ENCODE assay signal across 25 mouse cellular contexts in the genomic region with DNA sequence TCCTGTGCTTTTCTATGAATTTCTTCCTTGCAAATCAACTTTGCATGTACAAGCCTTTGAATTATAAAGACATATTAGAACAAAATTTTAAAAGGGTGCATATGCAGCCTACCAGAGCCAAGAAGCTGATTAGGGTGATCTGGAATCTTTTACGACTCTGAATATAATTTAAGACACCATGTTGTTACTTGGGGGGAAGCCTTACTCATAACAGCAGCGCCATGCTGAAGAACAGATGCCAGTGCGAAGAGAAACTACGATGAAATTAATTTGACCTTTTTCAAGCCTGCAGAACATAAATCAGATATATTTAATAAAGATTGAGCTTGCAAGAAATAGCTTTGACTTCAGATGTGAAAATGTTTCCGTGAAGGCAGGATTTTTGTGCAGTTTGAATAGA.
DNase-seq lines count a peak whose midpoint lies in the region; ATAC-seq and TF ChIP-seq lines count a peak whose summit lies in the region.
"Had no signal": no experiment of that assay in that cellular context is flagged by ENCODE, and none has a peak within 500 bp of the region (broad histone marks: within the 10 kb centered on the region; RNA-seq: fewer than 3 reads in every experiment).

No protein-coding gene starts in this region.

- H3K27ac ChIP-seq in forebrain, embryonic 15.5 days (replicated peaks): peak overlapping the region; percentile 80
- H3K27ac ChIP-seq in forebrain, embryonic 12.5 days: no peak overlapping the region
- peak overlapping the region; percentile 39; the same call in 1 of the 2 replicates for H3K27ac ChIP-seq in stomach, embryonic 14.5 days (ENCODE audit: low read length)
- no peak overlapping the region for H3K27ac ChIP-seq in stomach, postnatal 0 days (replicated peaks)
- no peak overlapping the region for H3K27ac ChIP-seq in midbrain, embryonic 10.5 days (replicated peaks)
- H3K27ac ChIP-seq in intestine, embryonic 16.5 days (ENCODE audit: low read length): no peak overlapping the region
- H3K27ac ChIP-seq: embryonic facial prominence, embryonic 15.5 days; gastrocnemius, adult 2 months; heart, embryonic 13.5 days; hindbrain, embryonic 13.5 days; intestine, embryonic 15.5 days; liver, embryonic 15.5 days; macrophage had no signal

- H3K9me3 ChIP-seq in forebrain, embryonic 15.5 days: no peaks in the 10 kb centered on the region
- H3K9me3 ChIP-seq in forebrain, embryonic 12.5 days: no peaks in the 10 kb centered on the region
- no peaks in the 10 kb centered on the region for H3K9me3 ChIP-seq in stomach, embryonic 14.5 days (ENCODE audit: control insufficient read depth, low read depth, low read length)
- H3K9me3 ChIP-seq in stomach, postnatal 0 days (ENCODE audit: control insufficient read depth, low read length): no peaks in the 10 kb centered on the region
- no peaks in the 10 kb centered on the region for H3K9me3 ChIP-seq in midbrain, embryonic 10.5 days (replicated peaks)
- no peaks in the 10 kb centered on the region for H3K9me3 ChIP-seq in intestine, embryonic 16.5 days (ENCODE audit: control insufficient read depth, low read length)
- H3K9me3 ChIP-seq: embryonic facial prominence, embryonic 15.5 days; heart, embryonic 13.5 days; hindbrain, embryonic 13.5 days; intestine, embryonic 15.5 days; liver, embryonic 15.5 days had no signal

- no peak for DNase-seq in stomach, postnatal 0 days (ENCODE audit: low spot score)
- DNase-seq in hindlimb bud, embryonic 11.5 days (ENCODE audit: extremely low spot score, low read depth, low spot score): peak; percentile 46
- DNase-seq in midbrain, embryonic 10.5 days (ENCODE audit: low spot score): no peak
- DNase-seq in testis, postnatal 10 days (ENCODE audit: low spot score): no peak
- DNase-seq: adrenal gland, postnatal 36 days; B cell, adult 2 months; cerebellum, adult 8-10 months; gastrocnemius, adult 2 months; heart, adult 11 months; kidney, postnatal 10 days; left cerebral cortex, postnatal 4 days; retina, postnatal 1 day; right cerebral cortex, postnatal 4 days; thymus, postnatal 25 days had no signal

- H3K4me3 ChIP-seq in forebrain, embryonic 15.5 days: no peak overlapping the region
- no peak overlapping the region for H3K4me3 ChIP-seq in forebrain, embryonic 12.5 days (replicated peaks)
- no peak overlapping the region for H3K4me3 ChIP-seq in stomach, embryonic 14.5 days (ENCODE audit: low read depth, low read length)
- H3K4me3 ChIP-seq in stomach, postnatal 0 days (ENCODE audit: low read depth, low read length): no peak overlapping the region
- H3K4me3 ChIP-seq in midbrain, embryonic 10.5 days: no peak overlapping the region
- H3K4me3 ChIP-seq in intestine, embryonic 16.5 days (ENCODE audit: low read length): no peak overlapping the region
- H3K4me3 ChIP-seq: embryonic facial prominence, embryonic 15.5 days; gastrocnemius, adult 2 months; heart, embryonic 13.5 days; hindbrain, embryonic 13.5 days; intestine, embryonic 15.5 days; liver, embryonic 15.5 days had no signal

- H3K4me1 ChIP-seq in forebrain, embryonic 15.5 days: peaks cover 4% of the 10 kb centered on the region; the same call in 1 of the 2 replicates
- no peaks in the 10 kb centered on the region for H3K4me1 ChIP-seq in forebrain, embryonic 12.5 days
- no peaks in the 10 kb centered on the region for H3K4me1 ChIP-seq in stomach, embryonic 14.5 days (ENCODE audit: control insufficient read depth, insufficient read depth, low read length)
- H3K4me1 ChIP-seq in stomach, postnatal 0 days (replicated peaks; ENCODE audit: control insufficient read depth, insufficient read depth): no peaks in the 10 kb centered on the region
- no peaks in the 10 kb centered on the region for H3K4me1 ChIP-seq in midbrain, embryonic 10.5 days
- H3K4me1 ChIP-seq in intestine, embryonic 16.5 days (ENCODE audit: control insufficient read depth, insufficient read depth, low read length): no peaks in the 10 kb centered on the region
- H3K4me1 ChIP-seq: embryonic facial prominence, embryonic 15.5 days; heart, embryonic 13.5 days; hindbrain, embryonic 13.5 days; intestine, embryonic 15.5 days; liver, embryonic 15.5 days had no signal

- 59% methylated on average over 5 of the region's 5 CpGs for WGBS in forebrain, embryonic 15.5 days
- WGBS in forebrain, embryonic 12.5 days: 90% methylated on average over 5 of the region's 5 CpGs
- 50% methylated on average over 5 of the region's 5 CpGs for WGBS in stomach, embryonic 14.5 days
- 52% methylated on average over 5 of the region's 5 CpGs for WGBS in stomach, postnatal 0 days
- WGBS in midbrain, embryonic 10.5 days: 90% methylated on average over 5 of the region's 5 CpGs
- 56% methylated on average over 5 of the region's 5 CpGs for WGBS in intestine, embryonic 16.5 days

- TF ChIP-seq CTCF in stomach, postnatal 0 days (IDR thresholded peaks at IDR 0.05; ENCODE audit: low read depth): no peak

- no peaks in the 10 kb centered on the region for H3K36me3 ChIP-seq in forebrain, embryonic 15.5 days
- no peaks in the 10 kb centered on the region for H3K36me3 ChIP-seq in forebrain, embryonic 12.5 days (replicated peaks)
- no peaks in the 10 kb centered on the region for H3K36me3 ChIP-seq in stomach, embryonic 14.5 days (ENCODE audit: control insufficient read depth, insufficient read depth, low read length)
- no peaks in the 10 kb centered on the region for H3K36me3 ChIP-seq in stomach, postnatal 0 days (ENCODE audit: control insufficient read depth, insufficient read depth, low read length)
- no peaks in the 10 kb centered on the region for H3K36me3 ChIP-seq in midbrain, embryonic 10.5 days
- H3K36me3 ChIP-seq in intestine, embryonic 16.5 days (ENCODE audit: control insufficient read depth, insufficient read depth, low read length): no peaks in the 10 kb centered on the region
- H3K36me3 ChIP-seq: embryonic facial prominence, embryonic 15.5 days; heart, embryonic 13.5 days; hindbrain, embryonic 13.5 days; intestine, embryonic 15.5 days; liver, embryonic 15.5 days had no signal

- H3K27me3 ChIP-seq in forebrain, embryonic 15.5 days: no peaks in the 10 kb centered on the region
- no peaks in the 10 kb centered on the region for H3K27me3 ChIP-seq in forebrain, embryonic 12.5 days
- H3K27me3 ChIP-seq in stomach, embryonic 14.5 days (ENCODE audit: control insufficient read depth, insufficient read depth, low read length): no peaks in the 10 kb centered on the region
- no peaks in the 10 kb centered on the region for H3K27me3 ChIP-seq in stomach, postnatal 0 days (ENCODE audit: control insufficient read depth, insufficient read depth, low read length)
- no peaks in the 10 kb centered on the region for H3K27me3 ChIP-seq in midbrain, embryonic 10.5 days (ENCODE audit: low read depth, poor library complexity, severe bottlenecking)
- H3K27me3 ChIP-seq in intestine, embryonic 16.5 days (replicated peaks; ENCODE audit: control insufficient read depth, insufficient read depth, low read length): no peaks in the 10 kb centered on the region
- H3K27me3 ChIP-seq: embryonic facial prominence, embryonic 15.5 days; heart, embryonic 13.5 days; hindbrain, embryonic 13.5 days; intestine, embryonic 15.5 days; liver, embryonic 15.5 days had no signal

- ATAC-seq in forebrain, embryonic 15.5 days (replicated peaks): peak; percentile 80
- ATAC-seq in forebrain, embryonic 12.5 days (ENCODE audit: low FRiP score): no peak
- ATAC-seq in stomach, embryonic 14.5 days (ENCODE audit: insufficient number of reproducible peaks, insufficient read depth, low FRiP score, low read depth): no peak
- no peak for ATAC-seq in stomach, postnatal 0 days (ENCODE audit: low FRiP score, low TSS enrichment)
- no peak for ATAC-seq in intestine, embryonic 16.5 days
- ATAC-seq: intestine, embryonic 15.5 days had no signal

- TF ChIP-seq EP300 in stomach, postnatal 0 days (optimal IDR thresholded peaks at IDR 0.05): no peak

- H3K4me2 ChIP-seq in forebrain, embryonic 15.5 days (replicated peaks): no peak overlapping the region
- no peak overlapping the region for H3K4me2 ChIP-seq in forebrain, embryonic 12.5 days
- no peak overlapping the region for H3K4me2 ChIP-seq in stomach, embryonic 14.5 days (replicated peaks; ENCODE audit: low read depth, low read length)
- no peak overlapping the region for H3K4me2 ChIP-seq in stomach, postnatal 0 days (replicated peaks; ENCODE audit: low read depth)
- no peak overlapping the region for H3K4me2 ChIP-seq in intestine, embryonic 16.5 days (ENCODE audit: low read depth, low read length)
- H3K4me2 ChIP-seq: embryonic facial prominence, embryonic 15.5 days; heart, embryonic 13.5 days; hindbrain, embryonic 13.5 days; intestine, embryonic 15.5 days; liver, embryonic 15.5 days; midbrain, embryonic 11.5 days had no signal

- H3K9ac ChIP-seq in forebrain, embryonic 15.5 days (replicated peaks): no peak overlapping the region
- no peak overlapping the region for H3K9ac ChIP-seq in forebrain, embryonic 12.5 days
- H3K9ac ChIP-seq in stomach, embryonic 14.5 days (replicated peaks; ENCODE audit: low read depth, low read length): no peak overlapping the region
- no peak overlapping the region for H3K9ac ChIP-seq in stomach, postnatal 0 days (ENCODE audit: low read length)
- no peak overlapping the region for H3K9ac ChIP-seq in intestine, embryonic 16.5 days (ENCODE audit: low read depth, low read length)
- H3K9ac ChIP-seq: embryonic facial prominence, embryonic 15.5 days; heart, embryonic 13.5 days; hindbrain, embryonic 13.5 days; intestine, embryonic 15.5 days; liver, embryonic 15.5 days had no signal

Comparison
In these comparisons a context has a peak if more than half of its experiments do, and no peak if none do; other contexts are left out.
1. H3K27ac ChIP-seq: peak in forebrain, embryonic 15.5 days (single experiment) and stomach, embryonic 14.5 days (single experiment); none in forebrain, embryonic 12.5 days (single experiment), stomach, postnatal 0 days (single experiment), midbrain, embryonic 10.5 days (single experiment) and intestine, embryonic 16.5 days (single experiment).